Mouse (Mus musculus): ENCODE data around the gene Atg10. TPM values are rescaled to one million over a fixed set of nuclear protein-coding genes. Genes with fewer than 3 reads are reported as not detected.
A peak's percentile ranks its signal among the peaks of the same experiment; 100 is the strongest.

The Atg10 gene
- total and polyA plus RNA-seq, 3 experiments: 2.0 to 4.3 TPM; not detected in 1

DNA sequence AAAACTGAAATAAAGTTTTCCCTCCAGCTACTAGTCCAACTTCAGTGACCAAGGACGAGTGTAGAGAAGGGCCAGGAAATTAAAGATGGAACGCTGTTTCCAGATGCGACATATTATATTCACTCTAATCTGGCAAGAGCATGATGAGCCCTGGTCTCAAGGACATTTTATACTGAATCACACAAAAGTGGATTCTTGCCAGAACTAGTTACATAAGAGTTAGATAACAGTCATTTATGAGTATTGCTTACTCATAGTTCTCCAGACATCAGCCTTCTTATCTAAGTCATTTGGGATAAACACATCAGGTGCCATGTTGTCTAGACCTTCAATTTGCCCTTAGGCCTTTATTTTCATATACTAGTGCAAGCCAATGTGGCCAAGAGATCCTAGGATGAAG lies 108.9 kb downstream of the Atg10 start:
- Histone ChIP-seq H3K4me3 (ENCODE audit: control insufficient read depth in 1 of 2, insufficient read depth in 1 of 2, low read depth in 2 of 2, low read length in 2 of 2) (no peak overlapping the region), H3K27me3 (ENCODE audit: control insufficient read depth in 1 of 2, insufficient read depth in 2 of 2, low read length in 2 of 2) (no peaks in the 10 kb centered on the region), H3K27ac (ENCODE audit: control insufficient read depth, low read depth, low read length) (no peak overlapping the region), H3K4me1 (ENCODE audit: control insufficient read depth in 1 of 2, insufficient read depth in 2 of 2, low read length in 2 of 2) (peaks cover 0 to 3% of the 10 kb centered on the region in 2 experiments; a peak in 3 of 4 replicates), H3K9ac (ENCODE audit: control insufficient read depth, low read depth, low read length, poor library complexity, severe bottlenecking) (no peak overlapping the region), H3K36me3 (ENCODE audit: control insufficient read depth in 1 of 2, insufficient read depth in 2 of 2, low read length in 2 of 2) (peaks cover 0 to 12% of the 10 kb centered on the region in 2 experiments; a peak in 2 of 4 replicates), H3K9me3 (replicated peaks; ENCODE audit: insufficient read depth, low read length) (no peaks in the 10 kb centered on the region), H3K79me2 (ENCODE audit: control insufficient read depth, insufficient read depth, low read length, poor library complexity) (no peaks in the 10 kb centered on the region; the same call in 1 of the 2 replicates)
- DNase-seq (ENCODE audit: low read depth, low spot score): peak; percentile 65
- TF ChIP-seq GATA1 (IDR thresholded peaks at IDR 0.05; ENCODE audit: low read depth, low read length): peak; percentile 71
- no peak for TF ChIP-seq BHLHE40 (IDR thresholded peaks at IDR 0.05; ENCODE audit: borderline replicate concordance, low read depth, low read length)
- TF ChIP-seq ETS1 (IDR thresholded peaks at IDR 0.05; ENCODE audit: low read depth, low read length): peak; percentile 85
- TF ChIP-seq TCF12 (IDR thresholded peaks at IDR 0.05; ENCODE audit: low read depth, low read length): no peak
- TF ChIP-seq EP300 (IDR thresholded peaks at IDR 0.05; ENCODE audit: low read depth in 1 of 2, low read length in 2 of 2): peak; percentile 14 to 49; a peak in 1 of 4 replicates
- peak; percentile 54 for TF ChIP-seq RCOR1 (IDR thresholded peaks at IDR 0.05; ENCODE audit: low read depth, low read length)
- TF ChIP-seq SMC3 (IDR thresholded peaks at IDR 0.05; ENCODE audit: low read depth, low read length): no peak

DNA sequence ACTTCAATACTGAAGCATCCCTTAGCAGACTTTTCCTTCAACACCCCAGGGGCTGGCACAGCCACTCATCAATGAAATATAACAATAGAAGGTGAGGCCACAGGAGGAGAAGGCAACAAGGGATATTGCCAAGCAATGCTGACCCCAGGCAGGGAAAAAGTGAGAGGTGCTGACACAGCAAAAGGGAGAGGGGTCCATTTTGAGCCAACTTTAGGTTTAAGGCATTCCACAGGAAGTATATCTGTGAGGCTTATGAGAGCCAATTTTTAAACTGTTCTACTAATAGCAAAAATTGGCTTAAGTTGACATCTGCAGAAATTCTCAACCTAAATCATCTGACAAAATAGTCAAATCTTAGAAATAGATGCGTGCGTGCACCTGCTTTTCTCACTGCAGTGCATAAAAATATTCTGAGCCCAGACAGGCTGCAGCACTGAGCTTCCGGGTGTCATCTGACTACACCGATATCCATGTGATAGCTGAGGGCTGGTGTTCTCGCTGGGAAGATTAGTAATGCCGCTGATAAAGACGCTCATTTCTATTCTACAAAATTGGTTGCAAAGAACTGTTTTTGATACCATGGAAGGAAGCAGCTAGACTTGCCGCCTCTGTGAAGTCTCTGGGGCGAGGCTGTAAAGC lies 116.3 kb downstream of the Atg10 start:
- no peak for TF ChIP-seq MEF2A (IDR thresholded peaks at IDR 0.05; ENCODE audit: extremely low read depth, insufficient replicate concordance, low read depth, low read length, poor library complexity, severe bottlenecking)
- TF ChIP-seq POLR2AphosphoS5 (IDR thresholded peaks at IDR 0.05; ENCODE audit: borderline replicate concordance, low read depth, low read length): no peak
- no peak for TF ChIP-seq TCF12 (IDR thresholded peaks at IDR 0.05; ENCODE audit: low read depth, low read length)
- TF ChIP-seq ZNF384 (IDR thresholded peaks at IDR 0.05; ENCODE audit: low read depth, low read length): no peak
- no peak for TF ChIP-seq MAX (IDR thresholded peaks at IDR 0.05; ENCODE audit: low read length)
- TF ChIP-seq ZMIZ1 (IDR thresholded peaks at IDR 0.05; ENCODE audit: low read depth, low read length): no peak
- TF ChIP-seq JUND (IDR thresholded peaks at IDR 0.05; ENCODE audit: low read depth, low read length): no peak
- TF ChIP-seq ZC3H11A (IDR thresholded peaks at IDR 0.05; ENCODE audit: low read depth, low read length): no peak
- no peak for TF ChIP-seq SIN3A (IDR thresholded peaks at IDR 0.05; ENCODE audit: low read length)
- TF ChIP-seq MAZ (IDR thresholded peaks at IDR 0.05; ENCODE audit: low read depth, low read length): no peak
- no peak for TF ChIP-seq MXI1 (IDR thresholded peaks at IDR 0.05; ENCODE audit: low read depth, low read length)
- no peak for TF ChIP-seq MYB (IDR thresholded peaks at IDR 0.05; ENCODE audit: low read depth, low read length)
- TF ChIP-seq TBP (IDR thresholded peaks at IDR 0.05; ENCODE audit: low read depth, low read length): no peak
- TF ChIP-seq ETS1 (IDR thresholded peaks at IDR 0.05; ENCODE audit: low read depth, low read length): no peak
- TF ChIP-seq NELFE (IDR thresholded peaks at IDR 0.05; ENCODE audit: low read depth, low read length): no peak
- TF ChIP-seq EP300 (IDR thresholded peaks at IDR 0.05; ENCODE audit: low read depth in 1 of 2, low read length in 2 of 2): no peak
- TF ChIP-seq TAL1 (IDR thresholded peaks at IDR 0.05; ENCODE audit: low read length): no peak
- no peak for TF ChIP-seq UBTF (IDR thresholded peaks at IDR 0.05; ENCODE audit: borderline replicate concordance, insufficient read depth, low read depth, low read length)
- TF ChIP-seq ELF1 (IDR thresholded peaks at IDR 0.05; ENCODE audit: low read depth, low read length): no peak
- Histone ChIP-seq H3K9ac (ENCODE audit: control insufficient read depth, low read depth, low read length, poor library complexity, severe bottlenecking) (no peak overlapping the region), H3K9me3 (replicated peaks; ENCODE audit: insufficient read depth, low read length) (no peaks in the 10 kb centered on the region), H3K4me1 (ENCODE audit: control insufficient read depth in 1 of 2, insufficient read depth in 2 of 2, low read length in 2 of 2) (no peaks in the 10 kb centered on the region), H3K36me3 (ENCODE audit: control insufficient read depth in 1 of 2, insufficient read depth in 2 of 2, low read length in 2 of 2) (no peaks in the 10 kb centered on the region), H3K79me2 (ENCODE audit: control insufficient read depth, insufficient read depth, low read length, poor library complexity) (no peaks in the 10 kb centered on the region), H3K27me3 (ENCODE audit: control insufficient read depth in 1 of 2, insufficient read depth in 2 of 2, low read length in 2 of 2) (no peaks in the 10 kb centered on the region), H3K27ac (ENCODE audit: control insufficient read depth, low read depth, low read length) (no peak overlapping the region), H3K4me3 (ENCODE audit: control insufficient read depth in 1 of 2, insufficient read depth in 1 of 2, low read depth in 2 of 2, low read length in 2 of 2) (no peak overlapping the region)
- no peak for DNase-seq (ENCODE audit: low read depth, low spot score)

Measured in MEL (cell line).